Mouse (Mus musculus) retina, adult 2 months (tissue): Measurements from ENCODE around the gene Styx.

Experiments used
- DNase-seq: peaks from one replicate; pipeline ENCODE4 v3.0.0-alpha.2; 2012; ENCODE audit warnings: low read depth, low spot score

Gene Styx

GRCm38 (mm10) chr14:45438931-45439275, 88.0 kb downstream of the Styx start:
- DNase-seq: no peak

GRCm38 (mm10) chr14:45439387-45439786, 88.5 kb downstream of the Styx start:
- DNase-seq: no peak

- DNase-seq: no peak
These were observed 90.4 kb downstream of the Styx start for GRCm38 (mm10) chr14:45441291-45441690.

GRCm38 (mm10) chr14:45442781-45443560, 92.1 kb downstream of the Styx start:
- DNase-seq: no peak

- DNase-seq: no peak
These were observed 94.0 kb downstream of the Styx start for GRCm38 (mm10) chr14:45444870-45445269.

- DNase-seq: no peak
These were observed 94.6 kb downstream of the Styx start for GRCm38 (mm10) chr14:45445445-45445844.

- no peak for DNase-seq
These were observed 95.9 kb downstream of the Styx start for GRCm38 (mm10) chr14:45446777-45447176.

- DNase-seq: no peak
These were observed 100.2 kb downstream of the Styx start for GRCm38 (mm10) chr14:45451090-45451489.

- no peak for DNase-seq
These were observed 101.3 kb downstream of the Styx start for GRCm38 (mm10) chr14:45452148-45452547.

GRCm38 (mm10) chr14:45452861-45453512, 102.1 kb downstream of the Styx start:
- DNase-seq: no peak

- no peak for DNase-seq
These were observed 102.8 kb downstream of the Styx start for GRCm38 (mm10) chr14:45453538-45454233.

- no peak for DNase-seq
These were observed 105.0 kb downstream of the Styx start for GRCm38 (mm10) chr14:45455651-45456501.

- DNase-seq: no peak
These were observed 105.6 kb downstream of the Styx start for GRCm38 (mm10) chr14:45456502-45456846.

GRCm38 (mm10) chr14:45457003-45457402, 106.1 kb downstream of the Styx start:
- DNase-seq: no peak

- no peak for DNase-seq
These were observed 109.0 kb downstream of the Styx start for GRCm38 (mm10) chr14:45459877-45460276.

- no peak for DNase-seq
These were observed 109.6 kb downstream of the Styx start for GRCm38 (mm10) chr14:45460491-45460890.

GRCm38 (mm10) chr14:45461945-45462344, 111.1 kb downstream of the Styx start:
- DNase-seq: no peak

GRCm38 (mm10) chr14:45462374-45462773, 111.5 kb downstream of the Styx start:
- DNase-seq: peak; percentile 26

GRCm38 (mm10) chr14:45462875-45463475, 112.1 kb downstream of the Styx start:
- DNase-seq: no peak

- no peak for DNase-seq
These were observed 112.7 kb downstream of the Styx start for GRCm38 (mm10) chr14:45463599-45463998.
